Mouse (Mus musculus): ENCODE data around the gene Isx. TPM values are rescaled to one million over a fixed set of nuclear protein-coding genes. Genes with fewer than 3 reads are reported as not detected.

Isx gene
- polyA plus RNA-seq, 1 experiment = not detected

DNA sequence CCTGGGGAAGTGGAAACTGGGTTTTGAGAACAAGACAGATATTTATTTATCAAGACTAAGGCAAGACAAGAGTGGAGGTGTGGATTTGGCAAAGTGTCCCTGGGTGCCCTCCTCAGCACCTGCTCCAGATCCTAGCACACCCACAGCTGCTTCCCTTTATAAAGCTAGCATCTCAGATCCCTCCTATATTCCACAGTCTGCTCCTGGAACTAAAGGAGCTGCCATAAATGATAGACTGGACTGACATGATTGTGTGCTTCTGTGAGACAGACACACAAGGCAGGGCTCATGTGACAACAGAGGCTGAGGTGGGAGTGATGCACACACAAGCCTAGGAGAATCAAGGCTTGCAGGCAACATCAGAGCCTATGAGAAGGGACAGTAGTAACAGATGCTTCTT lies 22.0 kb upstream of the Isx start:
- H3K9ac ChIP-seq (ENCODE audit: low read depth, poor library complexity, severe bottlenecking) = no peak overlapping the region
- no peak overlapping the region for H3K4me3 ChIP-seq (ENCODE audit: low read depth, low read length)
- no peaks in the 10 kb centered on the region for H3K36me3 ChIP-seq (ENCODE audit: control insufficient read depth, insufficient read depth, low read length, poor library complexity, severe bottlenecking)
- H3K27me3 ChIP-seq (ENCODE audit: control insufficient read depth, insufficient read depth, low read length, poor library complexity, severe bottlenecking) = no peaks in the 10 kb centered on the region
- no peak overlapping the region for H3K27ac ChIP-seq (ENCODE audit: insufficient read depth, low read length)
- no peak for TF ChIP-seq EP300 (IDR thresholded peaks at IDR 0.05; ENCODE audit: insufficient read depth, low read depth, low read length)
- no peak for TF ChIP-seq CTCF (IDR thresholded peaks at IDR 0.05; ENCODE audit: low read depth, low read length)
- no peak for TF ChIP-seq POLR2A (IDR thresholded peaks at IDR 0.05; ENCODE audit: insufficient read depth, low read length)
- H3K9me3 ChIP-seq (replicated peaks; ENCODE audit: control insufficient read depth, insufficient read depth, low read length, poor library complexity, severe bottlenecking) = no peaks in the 10 kb centered on the region
- peaks cover 2% of the 10 kb centered on the region for H3K4me1 ChIP-seq (ENCODE audit: control insufficient read depth, insufficient read depth, low read length)

DNA sequence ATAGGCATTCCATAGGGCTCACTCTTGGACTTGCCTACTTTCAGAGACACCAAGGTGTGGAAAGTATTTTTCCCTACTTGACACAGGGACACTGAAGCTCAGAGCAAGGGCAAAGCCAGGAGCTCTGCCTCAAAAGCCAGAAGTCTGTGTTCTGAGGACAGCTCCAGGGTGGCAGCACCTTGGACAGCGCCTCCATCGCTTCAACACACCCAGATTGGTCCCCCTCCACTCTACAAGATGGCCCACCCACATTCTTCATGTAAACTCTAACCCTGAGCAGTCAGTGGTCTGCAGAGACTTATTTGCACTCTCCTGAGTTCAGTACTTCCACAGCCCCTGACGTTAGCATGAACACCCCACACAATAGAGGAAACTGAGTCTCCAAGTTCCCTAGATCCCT lies 21.1 kb upstream of the Isx start:
- H3K36me3 ChIP-seq (ENCODE audit: control insufficient read depth, insufficient read depth, low read length, poor library complexity, severe bottlenecking) = no peaks in the 10 kb centered on the region
- H3K27ac ChIP-seq (ENCODE audit: insufficient read depth, low read length) = no peak overlapping the region
- H3K4me3 ChIP-seq (ENCODE audit: low read depth, low read length) = no peak overlapping the region
- no peaks in the 10 kb centered on the region for H3K9me3 ChIP-seq (replicated peaks; ENCODE audit: control insufficient read depth, insufficient read depth, low read length, poor library complexity, severe bottlenecking)
- no peak overlapping the region for H3K9ac ChIP-seq (ENCODE audit: low read depth, poor library complexity, severe bottlenecking)
- TF ChIP-seq EP300 (IDR thresholded peaks at IDR 0.05; ENCODE audit: insufficient read depth, low read depth, low read length) = no peak
- TF ChIP-seq CTCF (IDR thresholded peaks at IDR 0.05; ENCODE audit: low read depth, low read length) = no peak
- no peak for TF ChIP-seq POLR2A (IDR thresholded peaks at IDR 0.05; ENCODE audit: insufficient read depth, low read length)
- H3K27me3 ChIP-seq (ENCODE audit: control insufficient read depth, insufficient read depth, low read length, poor library complexity, severe bottlenecking) = no peaks in the 10 kb centered on the region
- peaks cover 2% of the 10 kb centered on the region for H3K4me1 ChIP-seq (ENCODE audit: control insufficient read depth, insufficient read depth, low read length)

DNA sequence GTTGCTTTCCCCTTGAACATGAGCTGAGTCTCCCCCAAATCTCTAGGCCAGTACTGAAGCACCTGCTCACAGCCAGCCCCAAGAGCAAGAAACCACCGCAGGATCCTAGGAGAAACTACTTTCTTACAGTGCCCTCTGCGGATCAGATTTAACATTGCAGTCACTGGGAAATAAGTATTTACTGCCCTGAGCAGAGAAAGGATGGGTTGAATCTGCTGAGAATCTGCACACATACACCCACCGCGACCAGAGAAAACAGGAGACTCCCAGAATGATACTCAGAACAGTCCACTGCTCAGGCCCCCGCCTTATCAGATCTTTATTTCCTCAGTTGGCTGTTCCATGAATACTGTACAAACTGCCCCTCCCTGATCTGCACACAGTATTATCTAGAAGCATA lies 19.5 kb upstream of the Isx start:
- H3K27me3 ChIP-seq (ENCODE audit: control insufficient read depth, insufficient read depth, low read length, poor library complexity, severe bottlenecking) = no peaks in the 10 kb centered on the region
- no peaks in the 10 kb centered on the region for H3K36me3 ChIP-seq (ENCODE audit: control insufficient read depth, insufficient read depth, low read length, poor library complexity, severe bottlenecking)
- no peak overlapping the region for H3K27ac ChIP-seq (ENCODE audit: insufficient read depth, low read length)
- no peak overlapping the region for H3K4me3 ChIP-seq (ENCODE audit: low read depth, low read length)
- TF ChIP-seq POLR2A (IDR thresholded peaks at IDR 0.05; ENCODE audit: insufficient read depth, low read length) = no peak
- peak; percentile 24 for TF ChIP-seq CTCF (IDR thresholded peaks at IDR 0.05; ENCODE audit: low read depth, low read length)
- no peaks in the 10 kb centered on the region for H3K9me3 ChIP-seq (replicated peaks; ENCODE audit: control insufficient read depth, insufficient read depth, low read length, poor library complexity, severe bottlenecking)
- no peaks in the 10 kb centered on the region for H3K4me1 ChIP-seq (ENCODE audit: control insufficient read depth, insufficient read depth, low read length)
- H3K9ac ChIP-seq (ENCODE audit: low read depth, poor library complexity, severe bottlenecking) = no peak overlapping the region

DNA sequence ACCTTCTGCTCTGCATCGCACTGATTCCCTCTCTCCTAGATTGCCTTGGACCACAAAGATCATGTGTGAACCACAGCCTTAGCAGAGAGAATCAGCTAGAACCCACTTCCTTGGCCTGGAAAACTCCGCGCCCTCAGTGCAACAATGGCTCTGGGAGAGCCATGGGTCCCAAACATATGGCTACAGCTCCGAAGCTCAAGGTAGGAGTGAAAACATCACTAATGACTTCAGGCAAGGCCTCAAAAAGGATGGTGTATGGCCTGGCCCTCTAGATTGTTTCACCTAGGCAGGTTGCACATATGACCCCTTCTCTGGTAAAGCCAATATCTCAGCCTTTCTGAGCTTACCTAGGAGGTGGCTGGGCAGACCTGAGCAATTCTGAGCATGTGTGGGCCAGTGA lies 18.2 kb upstream of the Isx start:
- H3K9me3 ChIP-seq (replicated peaks; ENCODE audit: control insufficient read depth, insufficient read depth, low read length, poor library complexity, severe bottlenecking) = no peaks in the 10 kb centered on the region
- H3K9ac ChIP-seq (ENCODE audit: low read depth, poor library complexity, severe bottlenecking) = no peak overlapping the region
- no peak overlapping the region for H3K4me3 ChIP-seq (ENCODE audit: low read depth, low read length)
- TF ChIP-seq EP300 (IDR thresholded peaks at IDR 0.05; ENCODE audit: insufficient read depth, low read depth, low read length) = no peak
- no peak for TF ChIP-seq POLR2A (IDR thresholded peaks at IDR 0.05; ENCODE audit: insufficient read depth, low read length)
- no peak for TF ChIP-seq CTCF (IDR thresholded peaks at IDR 0.05; ENCODE audit: low read depth, low read length)
- H3K4me1 ChIP-seq (ENCODE audit: control insufficient read depth, insufficient read depth, low read length) = no peaks in the 10 kb centered on the region
- no peaks in the 10 kb centered on the region for H3K27me3 ChIP-seq (ENCODE audit: control insufficient read depth, insufficient read depth, low read length, poor library complexity, severe bottlenecking)
- no peaks in the 10 kb centered on the region for H3K36me3 ChIP-seq (ENCODE audit: control insufficient read depth, insufficient read depth, low read length, poor library complexity, severe bottlenecking)
- no peak overlapping the region for H3K27ac ChIP-seq (ENCODE audit: insufficient read depth, low read length)

DNA sequence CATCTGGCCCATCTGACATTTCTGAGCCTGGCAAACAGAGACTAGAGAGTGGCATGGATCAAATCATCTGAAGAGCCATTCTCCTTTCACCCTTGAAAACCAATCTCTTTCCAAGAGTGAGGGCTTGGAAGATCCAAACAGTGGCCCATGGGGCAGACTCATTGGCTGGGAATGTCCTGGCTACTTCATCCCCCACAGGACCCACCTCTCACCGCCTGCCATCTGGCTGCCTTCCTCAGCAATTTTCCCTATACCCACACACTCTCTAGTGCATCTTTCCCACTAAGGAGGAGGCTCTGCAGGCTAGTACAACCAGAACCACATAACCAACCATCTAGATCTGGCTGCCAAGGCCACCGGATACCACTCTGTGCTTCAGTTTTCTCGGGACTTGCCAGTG lies 17.6 kb upstream of the Isx start:
- Histone ChIP-seq H3K9ac (ENCODE audit: low read depth, poor library complexity, severe bottlenecking) (no peak overlapping the region), H3K36me3 (ENCODE audit: control insufficient read depth, insufficient read depth, low read length, poor library complexity, severe bottlenecking) (no peaks in the 10 kb centered on the region), H3K4me3 (ENCODE audit: low read depth, low read length) (no peak overlapping the region), H3K27ac (ENCODE audit: insufficient read depth, low read length) (no peak overlapping the region), H3K27me3 (ENCODE audit: control insufficient read depth, insufficient read depth, low read length, poor library complexity, severe bottlenecking) (no peaks in the 10 kb centered on the region), H3K9me3 (replicated peaks; ENCODE audit: control insufficient read depth, insufficient read depth, low read length, poor library complexity, severe bottlenecking) (no peaks in the 10 kb centered on the region), H3K4me1 (ENCODE audit: control insufficient read depth, insufficient read depth, low read length) (no peaks in the 10 kb centered on the region)
- TF ChIP-seq CTCF (IDR thresholded peaks at IDR 0.05; ENCODE audit: low read depth, low read length) = no peak
- no peak for TF ChIP-seq POLR2A (IDR thresholded peaks at IDR 0.05; ENCODE audit: insufficient read depth, low read length)
- no peak for TF ChIP-seq EP300 (IDR thresholded peaks at IDR 0.05; ENCODE audit: insufficient read depth, low read depth, low read length)

DNA sequence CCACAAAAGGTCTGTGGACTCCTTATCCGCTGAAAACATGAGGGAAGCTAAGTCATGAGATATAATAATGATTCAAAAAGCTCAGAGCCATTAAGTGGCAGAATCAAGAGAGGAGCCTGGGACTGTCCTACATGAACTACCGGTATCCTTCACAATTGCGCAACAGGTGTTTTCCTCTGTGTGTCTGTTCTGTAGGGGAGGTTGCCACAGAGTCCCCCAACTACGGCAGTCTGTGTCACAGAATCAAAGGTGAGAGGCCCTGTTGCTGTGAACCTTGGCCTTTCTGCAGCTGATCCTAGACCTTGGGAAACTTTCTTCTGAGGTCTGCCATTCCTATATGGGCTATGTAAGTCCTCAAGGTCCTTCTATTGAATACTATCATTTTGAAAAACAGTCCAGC lies 13.7 kb upstream of the Isx start:
- Histone ChIP-seq H3K4me1 (ENCODE audit: control insufficient read depth, insufficient read depth, low read length) (no peaks in the 10 kb centered on the region), H3K27me3 (ENCODE audit: control insufficient read depth, insufficient read depth, low read length, poor library complexity, severe bottlenecking) (no peaks in the 10 kb centered on the region), H3K9ac (ENCODE audit: low read depth, poor library complexity, severe bottlenecking) (no peak overlapping the region), H3K4me3 (ENCODE audit: low read depth, low read length) (no peak overlapping the region), H3K27ac (ENCODE audit: insufficient read depth, low read length) (no peak overlapping the region), H3K36me3 (ENCODE audit: control insufficient read depth, insufficient read depth, low read length, poor library complexity, severe bottlenecking) (no peaks in the 10 kb centered on the region), H3K9me3 (replicated peaks; ENCODE audit: control insufficient read depth, insufficient read depth, low read length, poor library complexity, severe bottlenecking) (no peaks in the 10 kb centered on the region)
- no peak for TF ChIP-seq CTCF (IDR thresholded peaks at IDR 0.05; ENCODE audit: low read depth, low read length)
- TF ChIP-seq POLR2A (IDR thresholded peaks at IDR 0.05; ENCODE audit: insufficient read depth, low read length) = no peak
- TF ChIP-seq EP300 (IDR thresholded peaks at IDR 0.05; ENCODE audit: insufficient read depth, low read depth, low read length) = no peak
